Mouse (Mus musculus) midbrain, embryonic 11.5 days (tissue): Measurements from ENCODE around the gene Ano8. TPM values are rescaled to one million over a fixed set of nuclear protein-coding genes. Genes with fewer than 3 reads are reported as not detected.
A peak's percentile ranks its signal among the peaks of the same experiment; 100 is the strongest.
"Not testable (repeated sequence)": the region's sequence is repeated elsewhere in the genome, so short reads cannot be mapped to it uniquely, and the experiment has no call there.

ENCODE experiments used
- ATAC-seq: fragments of 200-750 bp; cut with Nextera tagmentation; 2 replicates; pipeline ENCODE4 v1.8.0; 2017; ENCODE audit warnings: moderate TSS enrichment, moderate library complexity; ENCODE audit not compliant: low FRiP score
- DNase-seq: peaks from one replicate; pipeline ENCODE4 v3.0.0; 2015; ENCODE audit warnings: low spot score; ENCODE audit errors: missing footprints
- H3K27ac ChIP-seq: fragments of 300-500 bp; sonication (generic); 2 replicates; pipeline ENCODE4 v1.5.1; 2014; ENCODE audit warnings: low read depth, low read length
- H3K27me3 ChIP-seq: fragments of 300-500 bp; sonication (generic); 2 replicates; pipeline ENCODE4 v1.6.1; 2014; ENCODE audit warnings: mild to moderate bottlenecking, low read length, moderate library complexity, mixed read lengths; ENCODE audit not compliant: control insufficient read depth, insufficient read depth
- H3K36me3 ChIP-seq: fragments of 300-500 bp; sonication (generic); 2 replicates; pipeline ENCODE4 v1.6.1; 2014; ENCODE audit warnings: mild to moderate bottlenecking, low read length, moderate library complexity, mixed read lengths; ENCODE audit not compliant: control insufficient read depth, insufficient read depth
- H3K4me1 ChIP-seq: fragments of 300-500 bp; sonication (generic); 2 replicates; pipeline ENCODE4 v1.6.1; 2014; ENCODE audit warnings: low read length; ENCODE audit not compliant: control insufficient read depth, insufficient read depth
- H3K4me2 ChIP-seq: fragments of 300-500 bp; sonication (generic); 2 replicates; pipeline ENCODE4 v1.6.1; 2014; ENCODE audit warnings: mild to moderate bottlenecking, moderate library complexity
- H3K4me3 ChIP-seq: fragments of 300-500 bp; sonication (generic); 2 replicates; pipeline ENCODE4 v1.5.1; 2014; ENCODE audit warnings: low read depth, low read length
- H3K9ac ChIP-seq: fragments of 300-500 bp; sonication (generic); 2 replicates; pipeline ENCODE4 v1.6.1; 2014; ENCODE audit warnings: low read length
- H3K9me3 ChIP-seq: fragments of 300-500 bp; sonication (generic); 2 replicates; pipeline ENCODE4 v1.6.1; 2016; ENCODE audit warnings: low read length; ENCODE audit not compliant: control insufficient read depth
- WGBS: fragments of 180-500 bp; shearing (Covaris S2); extraction: QIAGEN DNeasy Blood & Tissue Kit; methylation state at CpG from one replicate; pipeline ENCODE4 v1.1.7; 2014; 5-methylcytosine and 5-hydroxymethylcytosine counted together
- polyA plus RNA-seq: library from polyadenylated mRNA; unstranded; fragments of >200 nt; fragmentation: Nextera tagmentation; extraction: Ambion mirVana; gene quantifications from 2 replicates; pipeline ENCODE4 v1.2.1, GENCODE M21; 2014

Gene Ano8
- polyA plus RNA-seq, result 4.0 and 4.7 TPM in 2 replicates

- WGBS, result 6% methylated on average over 54 of the region's 58 CpGs
- H3K27ac ChIP-seq, result peak within 1 kb of the TSS; percentile 78
- H3K4me1 ChIP-seq, result peaks cover 25% of the 10 kb centered on the region
- DNase-seq (peak; percentile 98), ATAC-seq (peak; percentile 76)
- H3K4me2 ChIP-seq, result peak within 1 kb of the TSS; percentile 75
- no peaks in the 10 kb centered on the region for H3K27me3 ChIP-seq
- peaks cover 13% of the 10 kb centered on the region for H3K36me3 ChIP-seq
- H3K9ac ChIP-seq, result peak within 1 kb of the TSS; percentile 98
- no peaks in the 10 kb centered on the region for H3K9me3 ChIP-seq
- peak within 1 kb of the TSS; percentile 92 for H3K4me3 ChIP-seq
Observed at GRCm38 (mm10) chr8:71485142-71486135, at the start of gene Ano8. TSS of gene Ano8 (minus strand) at chr8:71485963.

DNA sequence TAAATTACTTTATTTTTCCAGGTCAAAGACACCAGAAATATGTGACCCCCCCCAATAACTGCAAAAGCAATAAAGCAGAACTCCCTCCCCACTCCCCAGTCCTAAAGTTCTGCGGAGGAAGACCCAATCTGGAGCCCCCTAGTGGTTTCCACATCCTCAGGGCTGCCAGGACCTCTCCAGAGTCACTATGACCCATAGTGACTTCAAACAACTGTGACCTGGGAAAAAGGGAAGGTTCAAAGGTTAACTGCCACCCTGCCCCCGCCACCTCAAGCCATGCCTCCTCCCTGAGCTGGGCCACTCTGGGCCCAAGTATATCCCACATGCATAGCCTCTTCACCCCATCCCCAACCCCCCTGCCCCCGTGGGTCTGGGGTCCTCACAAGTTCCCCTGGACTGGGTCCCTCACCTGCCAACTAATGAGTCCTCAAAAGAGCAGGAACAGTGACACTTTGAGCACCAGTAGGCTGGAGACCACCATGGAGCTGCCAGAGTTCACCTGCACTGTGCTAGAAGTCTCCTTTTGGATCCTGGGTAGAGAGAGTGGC, 48.6 kb upstream of the Ano8 start:
- Histone ChIP-seq H3K27me3 (peaks cover 9% of the 10 kb centered on the region; the same call in 1 of the 2 replicates), H3K9ac (no peak overlapping the region), H3K27ac (no peak overlapping the region), H3K4me2 (no peak overlapping the region), H3K9me3 (no peaks in the 10 kb centered on the region), H3K4me3 (no peak overlapping the region), H3K36me3 (no peaks in the 10 kb centered on the region), H3K4me1 (peaks cover 3% of the 10 kb centered on the region; the same call in 1 of the 2 replicates)
- 36% methylated on average over 3 of the region's 3 CpGs for WGBS
- DNase-seq (no peak), ATAC-seq (0 out of 2 replicates have a peak, but pooled peaks have one; percentile 28)

GRCm38 (mm10) chr8:71530735-71531467, 45.1 kb upstream of the Ano8 start:
- H3K9me3 ChIP-seq, H3K27ac ChIP-seq, H3K4me1 ChIP-seq, H3K4me2 ChIP-seq, H3K9ac ChIP-seq, H3K27me3 ChIP-seq, H3K36me3 ChIP-seq, ATAC-seq, H3K4me3 ChIP-seq: not testable (repeated sequence)
- WGBS, result 67% methylated on average over 5 of the region's 12 CpGs
- DNase-seq, result peak; percentile 82

DNA sequence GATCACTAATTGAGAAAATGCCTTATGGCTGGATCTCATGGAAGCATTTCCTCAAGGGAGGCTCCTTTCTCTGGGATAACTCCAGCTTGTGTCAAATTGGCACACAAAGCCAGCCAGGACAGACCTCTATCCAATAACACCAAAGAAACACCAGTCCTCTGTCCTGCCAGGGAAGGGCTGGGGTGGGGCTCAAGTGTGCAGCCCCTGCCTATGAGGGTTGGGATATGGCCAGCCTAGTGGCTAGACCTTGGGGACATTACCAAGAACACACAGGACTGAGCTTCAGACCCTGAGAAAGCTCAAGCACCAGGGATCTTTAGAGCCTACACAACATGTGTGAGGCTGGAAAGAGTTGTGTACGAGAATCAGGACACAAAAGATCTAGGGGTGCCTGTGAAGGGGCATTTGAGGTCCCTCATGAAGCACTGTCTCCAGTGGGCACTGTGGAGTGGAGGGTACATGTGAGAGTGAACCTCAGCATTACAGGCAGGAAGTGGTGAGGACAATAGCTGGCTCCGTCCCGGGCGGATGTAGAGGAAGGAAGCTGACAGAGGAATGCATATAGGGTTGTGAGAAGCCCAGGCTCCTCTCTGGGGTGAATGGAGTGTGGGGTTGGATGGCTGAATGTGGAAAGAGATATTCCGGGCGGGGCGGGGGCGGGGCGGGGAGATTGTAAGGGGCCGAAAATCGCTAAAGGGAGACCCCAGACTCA, 42.8 kb upstream of the Ano8 start:
- Histone ChIP-seq H3K9me3 (no peaks in the 10 kb centered on the region), H3K4me3 (no peak overlapping the region), H3K27me3 (peaks cover 25% of the 10 kb centered on the region), H3K4me1 (no peaks in the 10 kb centered on the region), H3K36me3 (no peaks in the 10 kb centered on the region), H3K4me2 (no peak overlapping the region), H3K27ac (no peak overlapping the region), H3K9ac (no peak overlapping the region)
- 77% methylated on average over 11 of the region's 11 CpGs for WGBS
- ATAC-seq (no peak), DNase-seq (no peak)

GRCm38 (mm10) chr8:71527162-71527870, 41.6 kb upstream of the Ano8 start:
- Histone ChIP-seq H3K4me3 (no peak overlapping the region), H3K9me3 (no peaks in the 10 kb centered on the region), H3K4me2 (no peak overlapping the region), H3K4me1 (no peaks in the 10 kb centered on the region), H3K36me3 (no peaks in the 10 kb centered on the region), H3K27me3 (peaks cover 25% of the 10 kb centered on the region), H3K9ac (no peak overlapping the region), H3K27ac (no peak overlapping the region)
- 40% methylated on average over 3 of the region's 3 CpGs for WGBS
- ATAC-seq (no peak), DNase-seq (no peak)

DNA sequence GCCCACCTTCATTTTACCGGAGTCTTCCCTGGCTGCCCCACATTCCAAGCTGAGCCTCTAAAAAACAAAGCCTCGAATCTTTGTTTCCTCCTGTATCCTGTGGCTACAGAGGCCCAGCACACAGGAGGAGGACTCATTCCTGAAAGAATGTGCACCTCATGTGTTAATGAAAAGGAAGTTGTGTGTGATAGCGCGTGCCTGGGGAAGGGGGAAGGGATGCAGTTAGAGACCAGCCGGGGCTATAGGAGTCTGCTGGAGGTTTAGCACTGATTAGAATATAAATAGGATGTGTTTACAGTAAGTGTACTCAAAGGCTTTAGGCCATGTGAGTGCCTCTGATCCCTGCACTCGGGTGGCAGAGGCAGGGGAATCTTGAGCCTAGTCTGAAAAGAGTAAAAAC, 40.5 kb upstream of the Ano8 start:
- Histone ChIP-seq H3K9me3 (no peaks in the 10 kb centered on the region), H3K4me1 (no peaks in the 10 kb centered on the region), H3K36me3 (no peaks in the 10 kb centered on the region), H3K27ac (no peak overlapping the region), H3K27me3 (peaks cover 25% of the 10 kb centered on the region), H3K4me2 (no peak overlapping the region), H3K9ac (no peak overlapping the region), H3K4me3 (no peak overlapping the region)
- WGBS, result 5% methylated on average over 6 of the region's 6 CpGs
- DNase-seq (peak; percentile 88), ATAC-seq (no peak)

DNA sequence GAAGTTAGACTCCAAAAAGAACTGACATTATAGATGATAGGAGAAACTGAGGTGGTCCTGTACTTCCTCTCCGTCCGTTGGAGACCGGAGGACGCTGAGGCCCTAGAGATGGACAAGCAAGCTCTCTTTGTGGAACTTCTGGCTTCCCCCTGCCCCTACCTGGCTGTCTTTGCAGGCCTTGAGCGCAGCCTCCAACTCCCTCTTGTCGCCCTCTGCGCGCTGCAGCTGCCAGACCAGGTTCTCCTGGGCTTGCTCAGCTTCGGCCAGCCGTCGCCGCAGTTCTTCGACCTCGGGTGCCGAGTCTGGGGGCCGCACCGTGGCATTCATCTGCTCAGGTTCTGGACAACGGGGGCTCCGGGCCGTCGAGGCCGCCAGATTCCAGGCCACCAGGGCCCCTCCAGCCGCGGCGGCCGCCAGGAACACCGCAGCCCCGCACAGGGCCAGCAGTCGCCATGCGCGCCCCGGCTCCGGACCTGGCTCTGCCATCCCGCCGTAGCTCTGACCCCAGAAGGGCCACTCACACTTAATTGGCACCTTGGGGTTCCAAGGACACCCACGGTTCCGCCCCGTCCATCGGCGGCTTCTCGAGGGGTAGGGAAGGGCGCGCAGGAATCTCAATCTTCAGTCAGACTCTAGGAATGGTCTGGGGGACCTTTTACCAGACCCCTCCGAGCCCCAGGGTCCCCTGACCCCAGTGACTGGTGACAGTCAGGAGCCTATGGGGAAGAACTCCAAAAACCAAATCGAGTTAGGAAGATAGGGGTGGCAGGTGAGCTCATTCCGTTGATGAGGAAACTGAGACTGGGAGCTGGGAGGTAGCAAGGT, 39.7 kb upstream of the Ano8 start, which contains the start of gene Ccdc194:
Gene Ccdc194 (minus strand): TSS at position 486 of the 825 bp plus-strand sequence.
- Histone ChIP-seq H3K36me3 (no peaks in the 10 kb centered on the region), H3K27me3 (peaks cover 25% of the 10 kb centered on the region), H3K4me3 (no peak within 1 kb of the TSS; the same call in 1 of the 2 replicates), H3K9ac (no peak within 1 kb of the TSS), H3K27ac (no peak within 1 kb of the TSS), H3K4me2 (0 out of 2 replicates have a peak within 1 kb of the TSS, but pooled peaks have one; percentile 13), H3K9me3 (no peaks in the 10 kb centered on the region), H3K4me1 (no peaks in the 10 kb centered on the region)
- WGBS, result 6% methylated on average over 46 of the region's 46 CpGs
- peak; percentile 91 for DNase-seq
- no peak for ATAC-seq
